Mouse (Mus musculus): ENCODE measurements around the gene Lrig1. TPM values are rescaled to one million over a fixed set of nuclear protein-coding genes. Genes with fewer than 3 reads are reported as not detected.
A peak's percentile ranks its signal among the peaks of the same experiment; 100 is the strongest.

Gene Lrig1
- polyA plus RNA-seq, 1 experiment from 2014 or later = 8.1 TPM

DNA sequence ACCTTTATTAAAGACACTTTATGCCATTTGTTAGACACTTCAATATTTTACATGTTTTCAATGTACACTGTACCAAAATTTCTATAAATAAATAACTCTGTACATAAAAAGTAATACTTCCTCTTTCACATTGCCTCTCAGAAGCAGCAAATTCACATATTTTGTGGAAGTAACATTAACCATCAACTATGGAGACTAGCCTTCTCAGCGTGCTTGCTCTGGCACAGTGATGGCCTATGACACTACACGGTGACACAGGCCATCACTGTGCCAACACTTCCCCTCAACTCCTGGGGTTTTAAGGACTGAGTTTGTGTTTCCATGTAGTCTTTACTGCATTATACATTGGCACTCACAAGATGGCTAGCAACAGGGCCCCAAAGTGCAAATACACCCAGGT lies 95.4 kb downstream of the Lrig1 start:
- no peak overlapping the region for H3K4me2 ChIP-seq (replicated peaks; ENCODE audit: low read depth, low read length)
- H3K36me3 ChIP-seq (ENCODE audit: insufficient read depth, low read length) = no peaks in the 10 kb centered on the region
- H3K4me1 ChIP-seq (ENCODE audit: insufficient read depth, low read depth, low read length) = no peaks in the 10 kb centered on the region
- ATAC-seq (no peak), DNase-seq (ENCODE audit: low spot score) (no peak)
- 78% methylated on average over 2 of the region's 2 CpGs for WGBS
- H3K4me3 ChIP-seq (ENCODE audit: low read depth, low read length) = no peak overlapping the region
- no peak overlapping the region for H3K27ac ChIP-seq (ENCODE audit: low read length)
- H3K9me3 ChIP-seq (ENCODE audit: low read length) = no peaks in the 10 kb centered on the region
- TF ChIP-seq CTCF (IDR thresholded peaks at IDR 0.05) (no peak), EP300 (IDR thresholded peaks at IDR 0.05) (no peak)
- no peaks in the 10 kb centered on the region for H3K27me3 ChIP-seq (replicated peaks; ENCODE audit: insufficient read depth, low read length)
- no peak overlapping the region for H3K9ac ChIP-seq (replicated peaks; ENCODE audit: low read depth)

DNA sequence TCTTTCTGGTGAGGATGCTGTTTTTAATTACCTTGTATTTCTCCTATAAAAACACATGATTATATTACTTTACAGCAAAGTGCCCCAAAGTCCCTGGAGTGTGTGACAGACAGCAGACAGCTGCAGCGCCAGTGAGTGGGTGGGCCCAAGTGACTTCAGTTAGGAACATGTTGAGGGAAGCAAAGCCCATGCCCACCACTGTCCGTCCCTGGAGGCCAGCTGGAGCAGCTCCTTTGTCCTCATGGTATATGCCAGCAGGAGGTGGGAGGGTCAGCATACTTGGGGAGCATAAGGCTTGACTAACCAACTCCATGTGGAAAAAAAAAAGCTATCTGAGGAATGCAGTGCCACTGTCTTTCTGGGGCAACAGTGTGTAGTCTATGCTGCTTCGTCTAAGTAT lies 95.9 kb downstream of the Lrig1 start:
- Histone ChIP-seq H3K27me3 (replicated peaks; ENCODE audit: insufficient read depth, low read length) (no peaks in the 10 kb centered on the region), H3K4me3 (ENCODE audit: low read depth, low read length) (no peak overlapping the region), H3K27ac (ENCODE audit: low read length) (no peak overlapping the region), H3K36me3 (ENCODE audit: insufficient read depth, low read length) (no peaks in the 10 kb centered on the region), H3K4me2 (replicated peaks; ENCODE audit: low read depth, low read length) (no peak overlapping the region), H3K9ac (replicated peaks; ENCODE audit: low read depth) (no peak overlapping the region), H3K9me3 (ENCODE audit: low read length) (no peaks in the 10 kb centered on the region), H3K4me1 (ENCODE audit: insufficient read depth, low read depth, low read length) (no peaks in the 10 kb centered on the region)
- no peak for TF ChIP-seq CTCF (IDR thresholded peaks at IDR 0.05)
- no peak for TF ChIP-seq EP300 (IDR thresholded peaks at IDR 0.05)
- ATAC-seq = no peak
- 83% methylated on average over 3 of the region's 3 CpGs for WGBS
- no peak for DNase-seq (ENCODE audit: low spot score)

DNA sequence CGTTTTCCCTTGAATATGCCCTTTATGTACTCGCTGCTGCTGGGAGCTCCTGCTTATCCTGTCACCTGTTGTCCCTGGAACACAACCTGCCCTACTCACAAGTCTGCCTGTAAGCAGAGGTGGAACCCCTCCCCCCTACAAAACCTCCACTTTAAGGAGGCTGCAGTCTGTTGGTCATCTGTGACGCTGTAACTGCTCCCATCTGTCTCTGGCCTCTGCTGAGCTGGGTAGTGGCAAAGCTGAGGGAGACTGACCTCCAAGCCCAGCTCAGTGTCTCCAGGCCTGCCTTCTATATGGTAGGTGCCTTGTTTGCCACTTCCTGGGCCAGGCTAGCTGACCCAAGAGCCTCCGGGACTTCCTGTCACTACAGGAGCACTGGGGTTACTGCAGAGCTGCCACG lies 98.1 kb downstream of the Lrig1 start:
- H3K4me1 ChIP-seq (ENCODE audit: insufficient read depth, low read depth, low read length) = no peaks in the 10 kb centered on the region
- H3K27me3 ChIP-seq (replicated peaks; ENCODE audit: insufficient read depth, low read length) = no peaks in the 10 kb centered on the region
- H3K4me3 ChIP-seq (ENCODE audit: low read depth, low read length) = no peak overlapping the region
- H3K9ac ChIP-seq (replicated peaks; ENCODE audit: low read depth) = no peak overlapping the region
- H3K9me3 ChIP-seq (ENCODE audit: low read length) = no peaks in the 10 kb centered on the region
- DNase-seq (ENCODE audit: low spot score) (no peak), ATAC-seq (no peak)
- TF ChIP-seq CTCF (IDR thresholded peaks at IDR 0.05) (no peak), EP300 (IDR thresholded peaks at IDR 0.05) (no peak)
- no peaks in the 10 kb centered on the region for H3K36me3 ChIP-seq (ENCODE audit: insufficient read depth, low read length)
- H3K27ac ChIP-seq (ENCODE audit: low read length) = no peak overlapping the region
- 68% methylated on average over 5 of the region's 5 CpGs for WGBS
- H3K4me2 ChIP-seq (replicated peaks; ENCODE audit: low read depth, low read length) = no peak overlapping the region

DNA sequence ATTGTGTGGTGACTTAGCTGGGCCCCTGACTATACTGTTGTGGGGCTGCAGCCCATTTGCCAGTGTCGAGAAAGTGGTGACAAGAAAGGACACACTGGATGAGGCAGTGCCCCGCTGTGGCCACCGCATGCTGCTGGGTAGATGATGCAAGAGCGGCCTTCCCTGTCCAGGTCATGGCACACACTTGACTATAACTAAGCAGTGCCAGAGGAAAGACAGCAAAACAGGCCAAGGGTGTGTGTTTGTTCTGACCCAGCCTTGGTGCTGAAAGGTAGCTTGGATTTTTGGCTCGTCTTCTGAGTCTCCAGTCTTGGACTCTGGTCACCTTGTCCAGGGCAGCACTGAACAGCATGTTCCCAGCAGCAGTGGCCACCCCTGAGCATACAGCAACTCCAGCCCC lies 98.9 kb downstream of the Lrig1 start:
- TF ChIP-seq CTCF (IDR thresholded peaks at IDR 0.05) (no peak), EP300 (IDR thresholded peaks at IDR 0.05) (no peak)
- Histone ChIP-seq H3K9ac (replicated peaks; ENCODE audit: low read depth) (no peak overlapping the region), H3K4me1 (ENCODE audit: insufficient read depth, low read depth, low read length) (no peaks in the 10 kb centered on the region), H3K4me2 (replicated peaks; ENCODE audit: low read depth, low read length) (no peak overlapping the region), H3K9me3 (ENCODE audit: low read length) (no peaks in the 10 kb centered on the region), H3K27me3 (replicated peaks; ENCODE audit: insufficient read depth, low read length) (no peaks in the 10 kb centered on the region), H3K36me3 (ENCODE audit: insufficient read depth, low read length) (no peaks in the 10 kb centered on the region), H3K27ac (ENCODE audit: low read length) (no peak overlapping the region), H3K4me3 (ENCODE audit: low read depth, low read length) (no peak overlapping the region)
- ATAC-seq = peak; percentile 26
- DNase-seq (ENCODE audit: low spot score) = peak; percentile 13
- WGBS = 74% methylated on average over 5 of the region's 5 CpGs

DNA sequence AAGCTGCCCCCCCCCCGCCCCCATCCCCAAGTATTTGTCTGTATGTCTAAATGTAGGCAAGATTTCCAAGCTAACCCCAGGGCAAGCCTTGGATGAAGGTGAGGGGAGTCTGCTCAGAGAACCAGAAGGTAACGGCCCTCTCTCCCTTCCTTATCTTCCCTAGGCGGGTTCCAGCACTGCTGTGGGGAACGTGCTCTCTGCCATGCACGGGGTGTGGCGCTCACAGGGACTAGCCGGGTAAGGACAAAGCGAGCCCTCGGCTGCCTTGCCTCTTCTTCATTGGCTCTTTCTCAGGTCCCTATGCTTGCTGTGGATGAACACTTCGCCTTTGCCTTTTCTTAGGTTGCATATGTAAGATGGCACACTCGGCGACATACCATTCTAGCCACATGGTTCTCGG lies 100.9 kb downstream of the Lrig1 start:
- no peak for DNase-seq (ENCODE audit: low spot score)
- WGBS = 86% methylated on average over 13 of the region's 13 CpGs
- Histone ChIP-seq H3K9ac (replicated peaks; ENCODE audit: low read depth) (no peak overlapping the region), H3K27me3 (replicated peaks; ENCODE audit: insufficient read depth, low read length) (no peaks in the 10 kb centered on the region), H3K4me1 (ENCODE audit: insufficient read depth, low read depth, low read length) (no peaks in the 10 kb centered on the region), H3K9me3 (ENCODE audit: low read length) (no peaks in the 10 kb centered on the region), H3K27ac (ENCODE audit: low read length) (no peak overlapping the region), H3K4me2 (replicated peaks; ENCODE audit: low read depth, low read length) (no peak overlapping the region), H3K4me3 (ENCODE audit: low read depth, low read length) (no peak overlapping the region), H3K36me3 (ENCODE audit: insufficient read depth, low read length) (no peaks in the 10 kb centered on the region)
- TF ChIP-seq EP300 (IDR thresholded peaks at IDR 0.05) (no peak), CTCF (IDR thresholded peaks at IDR 0.05) (no peak)
- ATAC-seq = no peak

DNA sequence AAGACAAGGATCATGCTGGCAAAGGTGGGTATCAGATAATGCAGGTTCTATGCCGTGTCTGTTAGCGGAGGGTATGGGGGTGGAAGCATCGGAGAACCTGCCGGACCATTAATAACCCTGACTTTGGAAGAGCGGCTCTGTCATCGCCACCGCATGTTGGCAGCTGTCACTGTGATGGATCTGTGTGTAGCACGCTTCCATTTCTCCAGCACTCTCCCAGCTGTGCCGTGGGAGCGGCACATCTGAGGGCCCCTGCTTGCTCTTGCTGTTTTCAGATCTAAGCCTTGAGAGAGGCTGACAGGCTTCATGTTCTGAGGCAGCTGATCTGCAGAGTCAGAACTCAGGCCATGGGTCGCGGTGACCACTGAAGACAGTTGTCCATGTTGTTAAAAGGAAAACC lies 101.5 kb downstream of the Lrig1 start:
- no peak for ATAC-seq
- Histone ChIP-seq H3K4me1 (ENCODE audit: insufficient read depth, low read depth, low read length) (no peaks in the 10 kb centered on the region), H3K9ac (replicated peaks; ENCODE audit: low read depth) (no peak overlapping the region), H3K4me2 (replicated peaks; ENCODE audit: low read depth, low read length) (no peak overlapping the region), H3K36me3 (ENCODE audit: insufficient read depth, low read length) (no peaks in the 10 kb centered on the region), H3K27ac (ENCODE audit: low read length) (no peak overlapping the region), H3K27me3 (replicated peaks; ENCODE audit: insufficient read depth, low read length) (no peaks in the 10 kb centered on the region), H3K4me3 (ENCODE audit: low read depth, low read length) (no peak overlapping the region), H3K9me3 (ENCODE audit: low read length) (no peaks in the 10 kb centered on the region)
- 79% methylated on average over 12 of the region's 12 CpGs for WGBS
- no peak for DNase-seq (ENCODE audit: low spot score)
- TF ChIP-seq EP300 (IDR thresholded peaks at IDR 0.05) (no peak), CTCF (IDR thresholded peaks at IDR 0.05) (no peak)

Data from lung, postnatal 0 days (tissue).